18 mouse cellular contexts compared by ENCODE assay signal in genomic region chr2:47755716-47756115, GRCm38 (mm10).
"Had no signal": no experiment of that assay in that cellular context is flagged by ENCODE, and none has a peak within 500 bp of the region (broad histone marks: within the 10 kb centered on the region; RNA-seq: fewer than 3 reads in every experiment).

No protein-coding gene starts in this region.

- H3K4me1 ChIP-seq: intestine, embryonic 15.5 days; liver, embryonic 13.5 days; megakaryocyte, embryonic 14.5 days; midbrain, embryonic 10.5 days; midbrain, embryonic 13.5 days; neural tube, embryonic 13.5 days; stomach, embryonic 15.5 days had no signal

- DNase-seq: kidney, adult 11 months; kidney, adult 9 months; kidney, postnatal 25 days; layer of hippocampus, postnatal 36 days; liver, embryonic 13.5 days; retina, postnatal 1 day; right cerebral cortex, postnatal 25 days; spleen, adult 18-20 months; thymus, postnatal 36 days had no signal

- H3K27me3 ChIP-seq: intestine, embryonic 15.5 days; liver, embryonic 13.5 days; megakaryocyte, embryonic 14.5 days; midbrain, embryonic 13.5 days; neural tube, embryonic 13.5 days; stomach, embryonic 15.5 days had no signal

- H3K9ac ChIP-seq: intestine, embryonic 15.5 days; liver, embryonic 13.5 days; midbrain, embryonic 13.5 days; neural tube, embryonic 13.5 days; stomach, embryonic 15.5 days had no signal

- H3K4me3 ChIP-seq: intestine, embryonic 15.5 days; left cerebral cortex, adult 2 months; liver, embryonic 13.5 days; megakaryocyte, embryonic 14.5 days; midbrain, embryonic 10.5 days; midbrain, embryonic 13.5 days; myocyte; neural tube, embryonic 13.5 days; stomach, embryonic 15.5 days had no signal

- H3K9me3 ChIP-seq: intestine, embryonic 15.5 days; liver, embryonic 13.5 days; midbrain, embryonic 10.5 days; midbrain, embryonic 13.5 days; neural tube, embryonic 13.5 days; stomach, embryonic 15.5 days had no signal

- H3K27ac ChIP-seq: intestine, embryonic 15.5 days; left cerebral cortex, adult 2 months; liver, embryonic 13.5 days; midbrain, embryonic 10.5 days; midbrain, embryonic 13.5 days; neural tube, embryonic 13.5 days; stomach, embryonic 15.5 days had no signal

- H3K36me3 ChIP-seq: intestine, embryonic 15.5 days; liver, embryonic 13.5 days; midbrain, embryonic 10.5 days; midbrain, embryonic 13.5 days; neural tube, embryonic 13.5 days; stomach, embryonic 15.5 days had no signal

- H3K4me2 ChIP-seq: intestine, embryonic 15.5 days; liver, embryonic 13.5 days; midbrain, embryonic 13.5 days; neural tube, embryonic 13.5 days; stomach, embryonic 15.5 days had no signal

- ATAC-seq: intestine, embryonic 15.5 days; midbrain, embryonic 13.5 days; midbrain, embryonic 16.5 days had no signal
